Comparison of ENCODE assay signal across 8 mouse cellular contexts in the genomic region with DNA sequence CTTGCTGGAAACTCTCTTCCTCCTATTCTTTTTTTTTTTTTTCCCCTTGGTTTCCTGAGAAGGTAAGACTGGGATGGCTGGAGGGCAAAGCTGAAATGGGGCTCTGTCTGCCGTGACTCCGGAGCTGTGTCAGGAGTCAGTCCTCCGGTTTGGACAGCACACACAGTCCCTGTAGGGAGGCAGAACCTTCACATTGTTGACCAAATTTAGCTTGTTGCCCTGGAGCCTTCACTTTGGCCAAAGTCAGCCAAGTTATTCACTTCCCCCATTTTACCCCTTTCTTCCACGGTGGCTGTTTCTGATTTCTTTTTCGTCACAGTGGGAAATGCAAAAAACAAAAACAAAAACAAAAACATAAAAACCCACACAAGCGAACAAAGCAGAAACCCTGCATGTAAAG. TPM values are rescaled to one million over a fixed set of nuclear protein-coding genes. Genes with fewer than 3 reads are reported as not detected.
DNase-seq lines count a peak whose midpoint lies in the region; ATAC-seq lines count a peak whose summit lies in the region.
"Had no signal": no experiment of that assay in that cellular context is flagged by ENCODE, and none has a peak within 500 bp of the region (broad histone marks: within the 10 kb centered on the region; RNA-seq: fewer than 3 reads in every experiment).

No protein-coding gene starts in this region.

- H3K27me3 ChIP-seq in kidney, embryonic 15.5 days = no peaks in the 10 kb centered on the region
- H3K27me3 ChIP-seq in kidney, embryonic 16.5 days (ENCODE audit: insufficient read depth, low read length) = no peaks in the 10 kb centered on the region
- no peaks in the 10 kb centered on the region for H3K27me3 ChIP-seq in embryonic facial prominence, embryonic 13.5 days
- no peaks in the 10 kb centered on the region for H3K27me3 ChIP-seq in forebrain, embryonic 15.5 days
- no peaks in the 10 kb centered on the region for H3K27me3 ChIP-seq in neural tube, embryonic 12.5 days (replicated peaks)

- no peak overlapping the region for H3K9ac ChIP-seq in kidney, embryonic 15.5 days
- no peak overlapping the region for H3K9ac ChIP-seq in kidney, embryonic 16.5 days (replicated peaks; ENCODE audit: low read length)
- H3K9ac ChIP-seq in embryonic facial prominence, embryonic 13.5 days = no peak overlapping the region
- H3K9ac ChIP-seq in forebrain, embryonic 15.5 days (replicated peaks) = no peak overlapping the region
- no peak overlapping the region for H3K9ac ChIP-seq in neural tube, embryonic 12.5 days

- H3K9me3 ChIP-seq in kidney, embryonic 15.5 days (replicated peaks) = no peaks in the 10 kb centered on the region
- H3K9me3 ChIP-seq in kidney, embryonic 16.5 days (ENCODE audit: low read length) = no peaks in the 10 kb centered on the region
- no peaks in the 10 kb centered on the region for H3K9me3 ChIP-seq in embryonic facial prominence, embryonic 13.5 days
- H3K9me3 ChIP-seq in forebrain, embryonic 15.5 days = no peaks in the 10 kb centered on the region
- no peaks in the 10 kb centered on the region for H3K9me3 ChIP-seq in neural tube, embryonic 12.5 days

- no peak overlapping the region for H3K4me2 ChIP-seq in kidney, embryonic 15.5 days
- no peak overlapping the region; the same call in 1 of the 2 replicates for H3K4me2 ChIP-seq in kidney, embryonic 16.5 days (replicated peaks; ENCODE audit: low read depth, low read length)
- no peak overlapping the region for H3K4me2 ChIP-seq in embryonic facial prominence, embryonic 13.5 days
- H3K4me2 ChIP-seq in forebrain, embryonic 15.5 days (replicated peaks) = no peak overlapping the region
- peak overlapping the region; percentile 57; the same call in 1 of the 2 replicates for H3K4me2 ChIP-seq in neural tube, embryonic 12.5 days (replicated peaks)

- ATAC-seq in kidney, embryonic 15.5 days (replicated peaks; ENCODE audit: low FRiP score) = no peak
- no peak for ATAC-seq in kidney, embryonic 16.5 days (ENCODE audit: low FRiP score, low TSS enrichment)
- no peak for ATAC-seq in embryonic facial prominence, embryonic 13.5 days (ENCODE audit: insufficient number of reproducible peaks, insufficient read depth, low FRiP score, low TSS enrichment, low read depth)
- no peak for ATAC-seq in forebrain, embryonic 15.5 days (replicated peaks)
- ATAC-seq in neural tube, embryonic 12.5 days (ENCODE audit: low FRiP score, low read depth) = 0 out of 2 replicates have a peak, but pooled peaks have one; percentile 29

- DNase-seq in adrenal gland, postnatal 25 days = no peak
- no peak for DNase-seq in cerebellum, adult 11-12 months
- DNase-seq: layer of hippocampus, adult 9-11 months had no signal

- peaks cover 26% of the 10 kb centered on the region for H3K4me1 ChIP-seq in kidney, embryonic 15.5 days
- H3K4me1 ChIP-seq in kidney, embryonic 16.5 days (ENCODE audit: insufficient read depth, low read length) = peaks cover 13% of the 10 kb centered on the region
- peaks cover 33% of the 10 kb centered on the region for H3K4me1 ChIP-seq in embryonic facial prominence, embryonic 13.5 days
- H3K4me1 ChIP-seq in forebrain, embryonic 15.5 days = peaks cover 15% of the 10 kb centered on the region
- H3K4me1 ChIP-seq in neural tube, embryonic 12.5 days = peaks cover 16% of the 10 kb centered on the region

- no peak overlapping the region for H3K4me3 ChIP-seq in kidney, embryonic 15.5 days (replicated peaks)
- no peak overlapping the region for H3K4me3 ChIP-seq in kidney, embryonic 16.5 days (ENCODE audit: low read length)
- H3K4me3 ChIP-seq in embryonic facial prominence, embryonic 13.5 days = no peak overlapping the region
- H3K4me3 ChIP-seq in forebrain, embryonic 15.5 days = no peak overlapping the region
- H3K4me3 ChIP-seq in neural tube, embryonic 12.5 days = no peak overlapping the region

- 0 out of 2 replicates have a peak overlapping the region, but pooled peaks have one; percentile 56 for H3K27ac ChIP-seq in kidney, embryonic 15.5 days
- no peak overlapping the region for H3K27ac ChIP-seq in kidney, embryonic 16.5 days (ENCODE audit: low read length)
- H3K27ac ChIP-seq in embryonic facial prominence, embryonic 13.5 days = 0 out of 2 replicates have a peak overlapping the region, but pooled peaks have one; percentile 58
- peak overlapping the region; percentile 25 for H3K27ac ChIP-seq in forebrain, embryonic 15.5 days (replicated peaks)
- no peak overlapping the region for H3K27ac ChIP-seq in neural tube, embryonic 12.5 days

- 71% methylated on average over 6 of the region's 6 CpGs for WGBS in kidney, embryonic 15.5 days
- WGBS in kidney, embryonic 16.5 days = 71% methylated on average over 6 of the region's 6 CpGs
- WGBS in embryonic facial prominence, embryonic 13.5 days = 38% methylated on average over 6 of the region's 6 CpGs
- WGBS in forebrain, embryonic 15.5 days = 51% methylated on average over 6 of the region's 6 CpGs
- 33% methylated on average over 6 of the region's 6 CpGs for WGBS in neural tube, embryonic 12.5 days

- H3K36me3 ChIP-seq in kidney, embryonic 15.5 days = no peaks in the 10 kb centered on the region
- H3K36me3 ChIP-seq in kidney, embryonic 16.5 days (ENCODE audit: insufficient read depth, low read length) = no peaks in the 10 kb centered on the region
- no peaks in the 10 kb centered on the region for H3K36me3 ChIP-seq in embryonic facial prominence, embryonic 13.5 days
- H3K36me3 ChIP-seq in forebrain, embryonic 15.5 days = no peaks in the 10 kb centered on the region
- no peaks in the 10 kb centered on the region for H3K36me3 ChIP-seq in neural tube, embryonic 12.5 days

RNA-seq across cellular contexts. Expression of a gene that starts 18.0 kb away (rescaled TPM):
- polyA plus RNA-seq in kidney, embryonic 15.5 days (2015; fragmentation: Nextera tagmentation; extraction: Ambion mirVana) = 8.8 and 9.4 TPM in 2 replicates
- 8.3 and 9.6 TPM in 2 replicates for polyA plus RNA-seq in kidney, embryonic 16.5 days (2015; fragmentation: Nextera tagmentation; extraction: Ambion mirVana)
- 11.2 and 12.2 TPM in 2 replicates for polyA plus RNA-seq in embryonic facial prominence, embryonic 13.5 days (2015; fragmentation: Nextera tagmentation; extraction: Ambion mirVana)
- 2.3 and 2.4 TPM in 2 replicates for polyA plus RNA-seq in forebrain, embryonic 15.5 days (2015; fragmentation: Nextera tagmentation; extraction: Ambion mirVana)
- 5.4 and 5.5 TPM in 2 replicates for polyA plus RNA-seq in neural tube, embryonic 12.5 days (2016; fragmentation: Nextera tagmentation; extraction: Ambion mirVana)
- total RNA-seq in adrenal gland, postnatal 25 days (2021) = 57.7 and 71.2 TPM in 2 replicates

RNA-seq across cellular contexts. Expression of a gene that starts 49.0 kb away (rescaled TPM):
- 18.4 and 18.7 TPM in 2 replicates for polyA plus RNA-seq in kidney, embryonic 15.5 days (2015; fragmentation: Nextera tagmentation; extraction: Ambion mirVana)
- polyA plus RNA-seq in kidney, embryonic 16.5 days (2015; fragmentation: Nextera tagmentation; extraction: Ambion mirVana) = 24.1 and 24.5 TPM in 2 replicates
- polyA plus RNA-seq in embryonic facial prominence, embryonic 13.5 days (2015; fragmentation: Nextera tagmentation; extraction: Ambion mirVana) = 9.4 and 11.3 TPM in 2 replicates
- polyA plus RNA-seq in forebrain, embryonic 15.5 days (2015; fragmentation: Nextera tagmentation; extraction: Ambion mirVana) = 9.9 and 13.8 TPM in 2 replicates
- polyA plus RNA-seq in neural tube, embryonic 12.5 days (2016; fragmentation: Nextera tagmentation; extraction: Ambion mirVana) = 8.0 and 9.5 TPM in 2 replicates
- total RNA-seq in adrenal gland, postnatal 25 days (2021) = 31.0 and 35.5 TPM in 2 replicates

Comparison
In these comparisons a context has a peak if more than half of its experiments do, and no peak if none do; other contexts are left out.
1. H3K27ac ChIP-seq: peak in kidney, embryonic 15.5 days (single experiment), embryonic facial prominence, embryonic 13.5 days (single experiment) and forebrain, embryonic 15.5 days (single experiment); none in kidney, embryonic 16.5 days (single experiment) and neural tube, embryonic 12.5 days (single experiment).